11 mouse cellular contexts compared by ENCODE assay signal in the genomic region with DNA sequence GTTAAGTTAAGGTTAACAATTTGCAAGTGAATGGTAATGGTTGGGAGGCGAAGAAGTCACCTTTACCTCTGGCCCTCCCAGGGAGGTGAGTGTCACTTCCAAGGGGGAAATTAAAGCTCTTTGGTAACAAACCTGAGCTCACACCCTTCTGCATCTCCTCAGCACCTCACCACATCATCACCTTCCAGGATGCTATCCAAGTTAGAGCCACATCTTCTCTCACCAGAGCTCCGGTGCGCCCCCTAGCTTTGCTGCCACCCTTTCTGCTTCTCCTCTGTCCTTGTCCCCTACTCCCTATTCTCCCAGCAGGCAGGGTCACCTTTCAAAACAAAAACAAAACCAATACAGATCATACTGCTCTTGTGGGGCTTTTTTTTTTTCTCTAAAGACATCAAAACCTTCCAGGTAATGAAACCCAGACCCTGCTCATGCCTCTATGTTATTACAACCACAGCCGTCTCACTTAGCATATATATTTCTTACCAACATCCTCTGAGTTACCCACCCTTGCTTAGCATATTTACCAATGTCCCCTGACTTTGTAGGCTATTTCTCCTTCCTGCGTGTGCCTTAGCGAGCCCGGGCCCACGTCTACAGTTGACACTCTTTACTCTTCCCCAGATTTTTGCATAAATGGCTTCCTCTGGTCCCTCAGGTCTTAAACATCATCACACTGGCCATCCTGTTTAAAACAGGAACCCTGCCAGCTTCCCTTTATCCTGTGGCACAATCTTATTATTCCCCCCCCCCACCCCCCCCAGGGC. TPM values are rescaled to one million over a fixed set of nuclear protein-coding genes. Genes with fewer than 3 reads are reported as not detected.
DNase-seq lines count a peak whose midpoint lies in the region; ATAC-seq and TF ChIP-seq lines count a peak whose summit lies in the region.
"Had no signal": no experiment of that assay in that cellular context is flagged by ENCODE, and none has a peak within 500 bp of the region (broad histone marks: within the 10 kb centered on the region; RNA-seq: fewer than 3 reads in every experiment).

No protein-coding gene starts in this region.

- WGBS in liver, embryonic 12.5 days (ENCODE audit: insufficient replicate concordance) = 41% methylated on average over 8 of the region's 8 CpGs
- 66% methylated on average over 8 of the region's 8 CpGs for WGBS in midbrain, embryonic 11.5 days

- H3K27me3 ChIP-seq in liver, embryonic 12.5 days (replicated peaks) = peaks cover 65% of the 10 kb centered on the region
- H3K27me3 ChIP-seq in midbrain, embryonic 11.5 days (ENCODE audit: control insufficient read depth, insufficient read depth, low read length) = peaks cover 2% of the 10 kb centered on the region; the same call in 1 of the 2 replicates
- H3K27me3 ChIP-seq: neural tube, embryonic 13.5 days had no signal

- H3K9ac ChIP-seq in liver, embryonic 12.5 days = no peak overlapping the region
- H3K9ac ChIP-seq in midbrain, embryonic 11.5 days (ENCODE audit: low read length) = no peak overlapping the region
- H3K9ac ChIP-seq: neural tube, embryonic 13.5 days had no signal

- DNase-seq in gastrocnemius, adult 2 months = no peak
- no peak for DNase-seq in gastrocnemius, postnatal 4 days (ENCODE audit: low spot score in 2 of 2)
- DNase-seq in liver = peak; percentile 43
- peak; percentile 66 for DNase-seq in CD4-positive, CD25-positive, alpha-beta regulatory T cell, adult 2 months (ENCODE audit: low read depth, low spot score)
- no peak for DNase-seq in urinary bladder, postnatal 4 days (ENCODE audit: low spot score in 2 of 2)
- no peak for DNase-seq in midbrain, embryonic 11.5 days (ENCODE audit: low spot score, missing footprints)
- DNase-seq: right cerebral cortex, postnatal 4 days had no signal

- H3K27ac ChIP-seq in gastrocnemius, adult 2 months = peak overlapping the region; percentile 43; the same call in 1 of the 2 replicates
- H3K27ac ChIP-seq in liver, embryonic 12.5 days = no peak overlapping the region
- H3K27ac ChIP-seq in embryonic fibroblast, embryonic 13.5 days (ENCODE audit: insufficient read depth, low read length) = no peak overlapping the region
- H3K27ac ChIP-seq in midbrain, embryonic 11.5 days (ENCODE audit: low read depth, low read length) = no peak overlapping the region
- H3K27ac ChIP-seq: limb, embryonic 10.5 days; neural tube, embryonic 13.5 days had no signal

- H3K4me3 ChIP-seq in gastrocnemius, adult 2 months = no peak overlapping the region
- H3K4me3 ChIP-seq in liver, embryonic 12.5 days = no peak overlapping the region
- H3K4me3 ChIP-seq in embryonic fibroblast, embryonic 13.5 days (ENCODE audit: insufficient read depth, low read length) = no peak overlapping the region
- H3K4me3 ChIP-seq in midbrain, embryonic 11.5 days (ENCODE audit: low read depth, low read length) = no peak overlapping the region
- H3K4me3 ChIP-seq: limb, embryonic 10.5 days; neural tube, embryonic 13.5 days had no signal

- TF ChIP-seq CTCF in gastrocnemius, adult 2 months (IDR thresholded peaks at IDR 0.05) = peak; percentile 24; the same call in 1 of the 2 replicates
- peak; percentile 21; the same call in 1 of the 2 replicates for TF ChIP-seq CTCF in embryonic fibroblast, embryonic 13.5 days (IDR thresholded peaks at IDR 0.05; ENCODE audit: borderline replicate concordance, insufficient read depth, low read length)

- peaks cover 12% of the 10 kb centered on the region; the same call in 1 of the 2 replicates for H3K4me1 ChIP-seq in liver, embryonic 12.5 days
- peaks cover 17% of the 10 kb centered on the region for H3K4me1 ChIP-seq in embryonic fibroblast, embryonic 13.5 days (ENCODE audit: control insufficient read depth, insufficient read depth, low read length)
- peaks cover 6% of the 10 kb centered on the region for H3K4me1 ChIP-seq in midbrain, embryonic 11.5 days (ENCODE audit: control insufficient read depth, insufficient read depth, low read length)

- no peaks in the 10 kb centered on the region for H3K36me3 ChIP-seq in liver, embryonic 12.5 days
- H3K36me3 ChIP-seq in midbrain, embryonic 11.5 days (ENCODE audit: control insufficient read depth, insufficient read depth, low read length) = no peaks in the 10 kb centered on the region

- ATAC-seq in liver, embryonic 12.5 days = no peak
- ATAC-seq in midbrain, embryonic 11.5 days (ENCODE audit: low FRiP score) = no peak

- no peak overlapping the region for H3K4me2 ChIP-seq in liver, embryonic 12.5 days
- no peak overlapping the region for H3K4me2 ChIP-seq in midbrain, embryonic 11.5 days
- H3K4me2 ChIP-seq: neural tube, embryonic 13.5 days had no signal

- no peaks in the 10 kb centered on the region for H3K9me3 ChIP-seq in liver, embryonic 12.5 days (replicated peaks)
- H3K9me3 ChIP-seq in midbrain, embryonic 11.5 days (ENCODE audit: control insufficient read depth, low read length) = no peaks in the 10 kb centered on the region
- H3K9me3 ChIP-seq: limb, embryonic 10.5 days; neural tube, embryonic 13.5 days had no signal

- intact Hi-C loops in gastrocnemius, adult 2 months (cut with DNase I) = loop anchor here (5.0 kb wide), 1 partner anchor 43 kb away; no protein-coding TSS in a partner anchor

- TF ChIP-seq POLR2A in embryonic fibroblast, embryonic 13.5 days (IDR thresholded peaks at IDR 0.05; ENCODE audit: low read depth, low read length) = no peak

RNA-seq across cellular contexts. Expression of a gene that starts 4.3 kb away (rescaled TPM):
- total RNA-seq in gastrocnemius, adult 2 months (2021) = 1 to 10 TPM; 3.0 to 3.7 TPM
- 10 to 100 TPM; 48.3 to 56.3 TPM for total RNA-seq in gastrocnemius, postnatal 4 days (2021)
- polyA plus RNA-seq in liver, embryonic 12.5 days (2016; fragmentation: Nextera tagmentation; extraction: Ambion mirVana) = 3.6 and 4.5 TPM in 2 replicates
- 91.6 and 111 TPM in 2 replicates for polyA plus RNA-seq in embryonic fibroblast, embryonic 13.5 days (2011; ENCODE audit: insufficient read length, low read depth, missing spikeins)
- polyA plus RNA-seq in midbrain, embryonic 11.5 days (2014; fragmentation: Nextera tagmentation; extraction: Ambion mirVana) = 6.1 and 6.6 TPM in 2 replicates

RNA-seq across cellular contexts. Expression of a gene that starts 7.9 kb away (rescaled TPM):
- total RNA-seq in gastrocnemius, adult 2 months (2021) = under 1 TPM; 0.64 to 0.99 TPM
- total RNA-seq in gastrocnemius, postnatal 4 days (2021) = 1 to 10 TPM; 1.1 to 1.3 TPM
- 4.1 and 5.3 TPM in 2 replicates for polyA plus RNA-seq in liver, embryonic 12.5 days (2016; fragmentation: Nextera tagmentation; extraction: Ambion mirVana)
- polyA plus RNA-seq in embryonic fibroblast, embryonic 13.5 days (2011; ENCODE audit: insufficient read length, low read depth, missing spikeins) = 3.0 and 15.8 TPM in 2 replicates
- polyA plus RNA-seq in midbrain, embryonic 11.5 days (2014; fragmentation: Nextera tagmentation; extraction: Ambion mirVana) = 1.4 and 2.5 TPM in 2 replicates

Comparison
In these comparisons a context has a peak if more than half of its experiments do, and no peak if none do; other contexts are left out.
1. DNase-seq: peak in liver (single experiment) and CD4-positive, CD25-positive, alpha-beta regulatory T cell, adult 2 months (single experiment); none in gastrocnemius, adult 2 months (single experiment), gastrocnemius, postnatal 4 days (0 of 2), urinary bladder, postnatal 4 days (0 of 2) and midbrain, embryonic 11.5 days (single experiment).
2. RNA of a gene that starts 4.3 kb away (polyA plus RNA-seq): 91.6 to 111 TPM in embryonic fibroblast, embryonic 13.5 days; 6.1 to 6.6 TPM in midbrain, embryonic 11.5 days and 3.6 to 4.5 TPM in liver, embryonic 12.5 days; every median in the first group is over 10 times any median in the second.